Mouse (Mus musculus): ENCODE measurements at regions not wholly inside any gene's neighbourhood (a gene's known extent, or its start where the extent isn't known, plus 50 kb on each side); places are given as distances from the start of the nearest gene placed in this dataset.

DNA sequence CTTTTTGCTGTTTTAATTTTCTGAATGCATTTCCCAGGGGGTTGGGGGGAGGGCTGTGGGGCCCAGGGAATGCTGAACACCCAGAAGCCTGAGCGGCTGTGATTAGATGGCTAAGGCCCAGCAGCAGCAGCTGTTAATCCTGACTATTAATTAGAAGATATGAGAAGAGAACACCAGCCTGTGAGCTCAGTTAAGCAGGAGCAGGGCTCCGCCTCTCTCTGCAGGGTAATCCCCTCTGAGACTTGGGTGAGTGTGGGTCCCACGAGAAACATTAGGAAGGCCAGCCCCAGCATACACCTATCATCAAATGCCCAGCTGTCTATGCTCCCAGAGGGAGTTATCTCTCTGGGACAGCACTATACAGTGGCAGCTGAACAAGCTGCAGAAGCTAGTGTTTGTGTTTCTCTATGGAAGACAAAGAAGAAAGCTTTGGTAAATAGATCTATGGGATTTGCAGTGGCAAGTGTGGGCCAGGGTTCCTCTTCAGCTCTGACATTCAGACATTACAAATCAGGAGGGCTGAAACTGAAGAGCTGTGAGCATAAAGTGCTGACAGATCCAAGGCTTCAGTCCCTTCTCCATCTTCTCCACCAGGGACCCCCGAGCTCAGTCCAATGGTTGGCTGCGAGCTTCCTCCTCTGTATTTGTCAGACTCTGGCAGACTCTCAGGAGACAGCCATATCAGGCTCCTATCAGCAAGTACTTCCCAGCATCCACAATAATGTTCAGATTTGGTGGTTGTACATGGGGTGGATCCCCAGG lies 781.9 kb downstream of the Gm9195 start:
- no peak for TF ChIP-seq CTCF (conservative IDR thresholded peaks at IDR 0.05; ENCODE audit: insufficient read depth, insufficient read length, low read depth, low read length)
- no peak for TF ChIP-seq POLR2A (IDR thresholded peaks at IDR 0.05; ENCODE audit: low read depth, low read length)
